Mouse (Mus musculus): ENCODE measurements around the gene Nmnat1.

Gene Nmnat1

GRCm38 (mm10) chr4:149485053-149485824 is at the start of gene Nmnat1, which contains the start of gene Lzic:
TSS of gene Nmnat1 (minus strand) at chr4:149485202.
TSS of gene Lzic (plus strand) at chr4:149485229.
- peak; percentile 88 for DNase-seq

- no peak for DNase-seq
Measured at GRCm38 (mm10) chr4:149529691-149530090, 44.7 kb upstream of the Nmnat1 start.

- DNase-seq = no peak
Measured at GRCm38 (mm10) chr4:149527621-149528354, 42.8 kb upstream of the Nmnat1 start.

- DNase-seq = no peak
Measured at GRCm38 (mm10) chr4:149526330-149526729, 41.3 kb upstream of the Nmnat1 start.

- DNase-seq = no peak
Measured at GRCm38 (mm10) chr4:149525811-149526210, 40.8 kb upstream of the Nmnat1 start.

- DNase-seq = no peak
Measured at GRCm38 (mm10) chr4:149525170-149525569, 40.2 kb upstream of the Nmnat1 start.

GRCm38 (mm10) chr4:149523961-149524360 is 39.0 kb upstream of the Nmnat1 start:
- DNase-seq = no peak

GRCm38 (mm10) chr4:149521258-149521657 is 36.3 kb upstream of the Nmnat1 start:
- DNase-seq = no peak

GRCm38 (mm10) chr4:149518351-149519220 is 33.6 kb upstream of the Nmnat1 start:
- no peak for DNase-seq

- peak; percentile 97 for DNase-seq
Measured at GRCm38 (mm10) chr4:149517868-149518340, 32.9 kb upstream of the Nmnat1 start, which contains the start of gene Ctnnbip1. TSS of gene Ctnnbip1 (plus strand) at chr4:149518236.

GRCm38 (mm10) chr4:149515706-149516105 is 30.7 kb upstream of the Nmnat1 start:
- DNase-seq = no peak

GRCm38 (mm10) chr4:149512072-149512471 is 27.1 kb upstream of the Nmnat1 start:
- DNase-seq = no peak

GRCm38 (mm10) chr4:149511221-149511646 is 26.2 kb upstream of the Nmnat1 start:
- no peak for DNase-seq

GRCm38 (mm10) chr4:149506904-149507303 is 21.9 kb upstream of the Nmnat1 start:
- no peak for DNase-seq

GRCm38 (mm10) chr4:149505261-149505967 is 20.4 kb upstream of the Nmnat1 start:
- DNase-seq = no peak

GRCm38 (mm10) chr4:149504858-149505257 is 19.9 kb upstream of the Nmnat1 start:
- DNase-seq = no peak

- DNase-seq = no peak
Measured at GRCm38 (mm10) chr4:149504363-149504762, 19.4 kb upstream of the Nmnat1 start.

- DNase-seq = no peak
Measured at GRCm38 (mm10) chr4:149499790-149500189, 14.8 kb upstream of the Nmnat1 start.

- no peak for DNase-seq
Measured at GRCm38 (mm10) chr4:149498901-149499300, 13.9 kb upstream of the Nmnat1 start.

- no peak for DNase-seq
Measured at GRCm38 (mm10) chr4:149496612-149497011, 11.6 kb upstream of the Nmnat1 start.

- no peak for DNase-seq
Measured at GRCm38 (mm10) chr4:149491151-149491550, 6.1 kb upstream of the Nmnat1 start.

Measured in cerebellum, adult 11 months (tissue).